Mouse (Mus musculus) intestine, embryonic 14.5 days (tissue): Measurements from ENCODE around the gene Bcas3. TPM values are rescaled to one million over a fixed set of nuclear protein-coding genes. Genes with fewer than 3 reads are reported as not detected.

Experiments used
- ATAC-seq: fragments of 200-750 bp; cut with Nextera tagmentation; replicated peaks from 2 replicates; pipeline ENCODE4 v1.8.0; 2017; ENCODE audit warnings: low read depth, moderate number of reproducible peaks, moderate TSS enrichment, moderate library complexity; ENCODE audit not compliant: low FRiP score, low TSS enrichment
- DNase-seq: peaks from one replicate; pipeline ENCODE4 v3.0.0-alpha.2; 2018; ENCODE audit warnings: low spot score
- H3K27ac ChIP-seq: fragments of 300-500 bp; sonication (generic); 2 replicates; pipeline ENCODE4 v1.5.1; 2014; ENCODE audit warnings: low read depth, mild to moderate bottlenecking, control low read depth
- H3K27me3 ChIP-seq: fragments of 300-500 bp; sonication (generic); replicated peaks from 2 replicates; pipeline ENCODE4 v1.6.1; 2014; ENCODE audit warnings: low read length, control low read depth; ENCODE audit not compliant: control insufficient read depth, insufficient read depth
- H3K36me3 ChIP-seq: fragments of 300-500 bp; sonication (generic); 2 replicates; pipeline ENCODE4 v1.6.1; 2014; ENCODE audit warnings: low read length, control low read depth; ENCODE audit not compliant: control insufficient read depth, insufficient read depth
- H3K4me1 ChIP-seq: fragments of 300-500 bp; sonication (generic); replicated peaks from 2 replicates; pipeline ENCODE4 v1.6.1; 2014; ENCODE audit warnings: low read length, control low read depth, mixed read lengths; ENCODE audit not compliant: control insufficient read depth, insufficient read depth
- H3K4me2 ChIP-seq: fragments of 300-500 bp; sonication (generic); 2 replicates; pipeline ENCODE4 v1.6.1; 2014; ENCODE audit warnings: low read length
- H3K4me3 ChIP-seq: fragments of 300-500 bp; sonication (generic); 2 replicates; pipeline ENCODE4 v1.5.1; 2014; ENCODE audit warnings: low read depth, low read length, control low read depth, mixed read lengths
- H3K9ac ChIP-seq: fragments of 300-500 bp; sonication (generic); 2 replicates; pipeline ENCODE4 v1.6.1; 2014; ENCODE audit warnings: mild to moderate bottlenecking, low read length
- H3K9me3 ChIP-seq: fragments of 300-500 bp; sonication (generic); 2 replicates; pipeline ENCODE4 v1.6.1; 2016; ENCODE audit warnings: low read length, control low read depth; ENCODE audit not compliant: control insufficient read depth
- WGBS: fragments of 180-500 bp; shearing (Covaris S2); extraction: QIAGEN DNeasy Blood & Tissue Kit; methylation state at CpG from one replicate; pipeline ENCODE4 v1.1.7; 2014; 5-methylcytosine and 5-hydroxymethylcytosine counted together
- polyA plus RNA-seq: library from polyadenylated mRNA; unstranded; fragments of >200 nt; fragmentation: Nextera tagmentation; extraction: Ambion mirVana; gene quantifications from 2 replicates; pipeline ENCODE4 v1.2.1, GENCODE M21; 2014

The Bcas3 gene
- polyA plus RNA-seq, 1 experiment from 2014 or later: 17.9 TPM

DNA sequence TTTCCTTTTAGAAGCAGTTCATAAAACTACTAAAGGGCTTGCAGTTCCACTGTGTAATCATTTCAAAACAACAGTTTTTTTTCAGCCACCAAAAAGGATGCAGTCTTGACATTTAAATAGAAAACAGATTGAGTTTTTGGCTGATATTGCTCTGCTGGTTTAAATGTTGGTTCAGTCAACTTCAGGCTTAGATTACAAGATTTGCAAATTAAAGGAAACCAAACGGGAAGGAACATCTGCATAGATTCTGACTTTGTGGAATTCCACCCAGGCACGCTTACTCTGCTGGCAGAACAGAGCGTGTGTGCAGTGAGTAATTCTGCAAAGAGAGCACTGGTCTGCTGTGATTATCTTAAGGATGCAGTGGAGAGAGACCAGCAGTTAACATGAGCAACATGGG is 75.3 kb downstream of the Bcas3 start:
- Histone ChIP-seq H3K27ac (no peak overlapping the region; the same call in 1 of the 2 replicates), H3K27me3 (no peaks in the 10 kb centered on the region), H3K9me3 (no peaks in the 10 kb centered on the region), H3K36me3 (no peaks in the 10 kb centered on the region), H3K4me2 (no peak overlapping the region), H3K4me3 (no peak overlapping the region), H3K4me1 (peaks cover 9% of the 10 kb centered on the region), H3K9ac (no peak overlapping the region)
- no peak for ATAC-seq
- WGBS: 14% methylated on average over 3 of the region's 3 CpGs
- DNase-seq: peak; percentile 44

DNA sequence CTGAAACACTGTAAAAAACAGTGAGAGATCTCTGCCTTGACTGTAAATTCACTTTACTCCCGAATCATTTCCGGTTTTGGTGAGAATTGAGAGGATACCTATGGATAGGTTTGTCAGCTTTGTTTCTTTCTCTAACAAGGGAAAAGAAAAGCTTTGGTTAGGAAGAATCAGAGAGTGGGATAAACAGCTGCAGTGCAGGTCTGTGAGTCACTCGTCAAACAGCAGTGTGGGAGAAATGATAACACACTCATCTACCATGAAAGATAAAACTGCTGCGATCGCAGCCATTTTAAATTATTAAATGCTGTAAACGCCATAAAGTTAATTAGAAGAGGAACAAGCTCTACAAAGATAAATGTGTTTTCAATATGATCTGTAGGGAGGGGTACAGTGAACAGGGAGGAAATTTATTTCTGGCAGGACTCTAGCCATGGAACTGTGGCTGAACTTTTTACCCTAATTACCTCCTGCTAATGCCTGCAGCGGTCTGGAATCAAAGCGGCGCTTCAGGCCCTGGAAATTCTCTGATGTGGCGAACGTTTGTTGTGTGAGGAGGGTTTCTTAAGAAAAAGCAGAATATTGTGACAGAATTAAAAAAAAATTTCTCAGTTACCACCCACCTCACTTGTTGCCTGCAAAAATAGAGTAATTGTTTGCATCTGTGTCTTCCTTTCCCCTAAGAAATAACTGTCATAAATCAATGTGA is 77.9 kb downstream of the Bcas3 start:
- Histone ChIP-seq H3K36me3 (no peaks in the 10 kb centered on the region), H3K27ac (0 out of 2 replicates have a peak overlapping the region, but pooled peaks have one; percentile 45), H3K4me2 (no peak overlapping the region), H3K27me3 (no peaks in the 10 kb centered on the region), H3K4me1 (peaks cover 9% of the 10 kb centered on the region), H3K9ac (no peak overlapping the region), H3K9me3 (no peaks in the 10 kb centered on the region), H3K4me3 (no peak overlapping the region)
- no peak for ATAC-seq
- DNase-seq: peak; percentile 49
- WGBS: 47% methylated on average over 11 of the region's 11 CpGs

DNA sequence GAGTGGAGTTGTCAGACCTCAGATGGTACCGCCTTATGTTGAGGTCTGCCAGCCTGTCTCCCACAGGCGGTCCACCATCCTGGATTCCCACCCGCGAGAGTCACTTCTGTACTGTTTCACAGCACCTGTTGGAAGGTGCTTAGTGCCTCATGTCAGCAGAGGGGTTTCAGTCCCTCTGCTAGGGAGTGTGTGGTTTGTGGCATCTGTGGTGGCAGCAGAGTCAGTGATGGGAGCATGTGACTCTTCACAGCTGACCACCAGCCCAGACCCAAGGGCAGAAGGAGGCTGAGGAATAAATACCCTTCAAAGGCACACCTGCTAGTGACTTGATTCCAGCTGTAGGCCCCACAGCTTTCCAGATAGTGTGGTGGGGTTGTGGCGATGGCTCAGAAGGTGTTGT is 94.4 kb downstream of the Bcas3 start:
- 89% methylated on average over 5 of the region's 5 CpGs for WGBS
- H3K4me2 ChIP-seq: no peak overlapping the region
- no peak overlapping the region for H3K27ac ChIP-seq
- DNase-seq (no peak), ATAC-seq (no peak)
- no peak overlapping the region for H3K9ac ChIP-seq
- no peaks in the 10 kb centered on the region for H3K9me3 ChIP-seq
- H3K36me3 ChIP-seq: no peaks in the 10 kb centered on the region
- H3K4me3 ChIP-seq: no peak overlapping the region
- H3K27me3 ChIP-seq: no peaks in the 10 kb centered on the region
- no peaks in the 10 kb centered on the region for H3K4me1 ChIP-seq

DNA sequence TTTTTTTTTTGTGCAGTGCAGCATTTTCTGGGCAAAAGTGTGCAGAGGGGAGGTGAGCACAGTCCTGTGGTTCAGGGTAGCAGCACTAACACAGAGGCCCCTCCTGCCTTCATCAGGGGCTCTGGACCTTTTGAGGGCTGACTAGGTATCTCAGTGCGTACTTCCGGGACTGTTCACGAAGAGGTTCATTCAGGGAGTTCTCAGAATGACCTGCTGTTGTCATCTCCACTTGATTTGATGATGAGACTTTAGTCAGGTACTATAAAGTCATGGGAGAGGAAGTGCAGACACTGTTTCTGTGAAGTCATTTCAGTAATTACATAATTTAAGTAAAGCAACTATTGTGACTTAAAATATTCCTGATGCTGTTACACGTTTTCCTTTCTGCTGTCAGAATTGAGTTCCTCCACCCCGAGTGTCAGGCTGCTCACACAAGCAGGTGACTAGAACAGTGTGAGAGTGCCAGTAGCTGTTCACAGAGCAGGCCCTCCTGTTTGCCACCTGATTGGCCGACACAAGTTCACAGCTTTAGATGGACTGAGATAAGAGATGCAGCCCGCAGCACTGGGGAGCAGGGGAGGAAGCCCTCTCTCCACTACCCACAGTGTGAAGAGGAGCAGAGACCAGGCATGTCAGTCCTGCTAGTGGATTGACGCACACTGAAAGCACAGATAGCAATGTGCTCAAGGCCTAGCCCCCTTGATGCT is 100.8 kb downstream of the Bcas3 start:
- H3K4me2 ChIP-seq: no peak overlapping the region
- no peak overlapping the region for H3K9ac ChIP-seq
- H3K9me3 ChIP-seq: no peaks in the 10 kb centered on the region
- DNase-seq (no peak), ATAC-seq (no peak)
- H3K36me3 ChIP-seq: no peaks in the 10 kb centered on the region
- H3K4me1 ChIP-seq: no peaks in the 10 kb centered on the region
- no peak overlapping the region for H3K4me3 ChIP-seq
- 60% methylated on average over 8 of the region's 8 CpGs for WGBS
- no peaks in the 10 kb centered on the region for H3K27me3 ChIP-seq
- no peak overlapping the region for H3K27ac ChIP-seq

DNA sequence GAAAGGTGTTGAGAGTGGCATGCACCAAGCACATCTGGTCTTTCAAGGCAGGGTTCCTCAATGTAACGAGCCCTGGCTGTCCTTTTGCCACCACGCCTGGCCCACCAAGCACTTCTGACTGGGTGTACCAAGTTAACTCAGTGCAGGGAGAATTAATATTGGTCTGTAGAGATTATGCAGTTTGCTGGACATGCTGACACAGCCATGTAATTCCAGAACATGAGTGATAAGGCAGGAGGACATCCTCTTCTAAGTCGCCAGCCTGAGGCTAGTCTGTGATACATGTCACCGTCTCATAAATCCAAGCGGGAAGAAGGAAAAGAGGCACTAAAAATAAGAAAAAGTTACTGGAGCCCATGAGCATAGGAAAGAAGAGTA is 101.3 kb downstream of the Bcas3 start:
- Histone ChIP-seq H3K4me3 (no peak overlapping the region), H3K4me1 (no peaks in the 10 kb centered on the region), H3K4me2 (no peak overlapping the region), H3K36me3 (no peaks in the 10 kb centered on the region), H3K27me3 (no peaks in the 10 kb centered on the region), H3K27ac (no peak overlapping the region), H3K9ac (no peak overlapping the region), H3K9me3 (no peaks in the 10 kb centered on the region)
- no peak for DNase-seq
- ATAC-seq: no peak
- 81% methylated on average over 5 of the region's 5 CpGs for WGBS

DNA sequence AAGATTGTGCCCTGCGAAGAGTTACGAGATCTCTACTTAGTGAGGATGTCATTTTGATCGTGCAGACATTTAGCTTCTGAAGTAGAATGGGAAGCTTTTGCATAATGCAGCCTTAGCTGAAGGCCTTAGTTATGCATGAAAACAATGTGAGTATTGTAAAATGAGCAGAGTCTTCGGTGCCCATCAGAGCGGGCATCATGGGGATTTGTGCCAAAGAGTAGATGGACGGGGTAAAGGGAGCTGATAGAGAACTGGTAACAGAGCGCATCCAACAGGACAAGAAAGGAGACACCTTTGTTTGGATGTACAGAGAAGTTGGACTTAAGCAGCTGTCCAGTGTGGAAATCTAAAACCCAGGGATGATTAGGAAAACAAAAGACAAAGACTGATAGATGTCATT is 108.6 kb downstream of the Bcas3 start:
- H3K27ac ChIP-seq: no peak overlapping the region
- no peaks in the 10 kb centered on the region for H3K36me3 ChIP-seq
- no peaks in the 10 kb centered on the region for H3K9me3 ChIP-seq
- H3K4me2 ChIP-seq: no peak overlapping the region
- H3K9ac ChIP-seq: no peak overlapping the region
- WGBS: 87% methylated on average over 7 of the region's 7 CpGs
- no peaks in the 10 kb centered on the region for H3K27me3 ChIP-seq
- no peak overlapping the region for H3K4me3 ChIP-seq
- DNase-seq: no peak
- ATAC-seq: no peak
- no peaks in the 10 kb centered on the region for H3K4me1 ChIP-seq

DNA sequence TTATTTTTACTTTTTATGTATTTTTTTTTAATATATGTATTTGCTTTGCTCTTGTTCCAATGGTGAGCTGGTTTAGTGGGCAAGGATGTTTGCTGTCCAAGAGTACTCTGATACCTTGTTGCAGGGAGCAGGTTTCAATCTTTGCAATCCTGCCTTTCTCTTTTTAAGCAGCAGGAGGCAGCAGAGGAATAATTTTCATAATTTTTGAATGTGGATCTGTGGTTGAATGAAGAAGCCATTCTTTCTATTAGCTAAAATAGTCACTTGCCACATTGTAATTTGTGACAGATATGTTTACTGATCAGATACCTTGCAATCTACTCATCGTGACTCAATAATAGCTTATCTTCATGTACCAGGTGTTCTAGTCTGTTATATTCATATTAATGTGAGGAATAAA is 116.6 kb downstream of the Bcas3 start:
- no peaks in the 10 kb centered on the region for H3K9me3 ChIP-seq

DNA sequence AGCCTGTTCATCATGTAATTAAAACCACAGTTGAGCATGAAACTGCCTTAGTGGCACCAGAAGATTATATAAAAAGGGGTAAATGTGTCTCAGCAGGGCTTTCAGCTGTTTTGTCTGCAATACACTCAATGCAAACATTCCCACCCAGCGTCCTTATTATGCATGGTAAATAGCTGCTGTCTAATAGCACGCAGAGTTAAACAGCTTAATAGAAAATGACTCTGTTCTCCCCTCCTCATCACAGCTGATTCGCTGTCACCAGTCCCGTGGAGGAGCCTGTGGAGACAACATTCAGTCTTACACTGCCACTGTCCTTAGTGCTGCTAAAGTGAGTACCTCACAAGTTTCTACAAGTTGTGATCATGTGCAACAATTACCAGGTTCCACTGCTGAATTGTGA is 117.5 kb downstream of the Bcas3 start:
- H3K4me1 ChIP-seq: no peaks in the 10 kb centered on the region
- no peak overlapping the region for H3K4me2 ChIP-seq
- no peak for ATAC-seq
- no peak overlapping the region for H3K4me3 ChIP-seq
- WGBS: 65% methylated on average over 4 of the region's 4 CpGs
- H3K9me3 ChIP-seq: no peaks in the 10 kb centered on the region
- no peak overlapping the region for H3K9ac ChIP-seq
- H3K36me3 ChIP-seq: no peaks in the 10 kb centered on the region
- no peaks in the 10 kb centered on the region for H3K27me3 ChIP-seq
- no peak for DNase-seq
- no peak overlapping the region for H3K27ac ChIP-seq

More for the DNA sequence above, 116.6 kb downstream of the Bcas3 start:
- no peaks in the 10 kb centered on the region for H3K27me3 ChIP-seq
- no peaks in the 10 kb centered on the region for H3K4me1 ChIP-seq
- no peak overlapping the region for H3K9ac ChIP-seq
- H3K27ac ChIP-seq: no peak overlapping the region
- WGBS: 71% methylated on average over 1 of the region's 1 CpGs
- H3K4me3 ChIP-seq: no peak overlapping the region
- H3K4me2 ChIP-seq: no peak overlapping the region
- no peaks in the 10 kb centered on the region for H3K36me3 ChIP-seq
- DNase-seq (peak; percentile 73), ATAC-seq (no peak)

DNA sequence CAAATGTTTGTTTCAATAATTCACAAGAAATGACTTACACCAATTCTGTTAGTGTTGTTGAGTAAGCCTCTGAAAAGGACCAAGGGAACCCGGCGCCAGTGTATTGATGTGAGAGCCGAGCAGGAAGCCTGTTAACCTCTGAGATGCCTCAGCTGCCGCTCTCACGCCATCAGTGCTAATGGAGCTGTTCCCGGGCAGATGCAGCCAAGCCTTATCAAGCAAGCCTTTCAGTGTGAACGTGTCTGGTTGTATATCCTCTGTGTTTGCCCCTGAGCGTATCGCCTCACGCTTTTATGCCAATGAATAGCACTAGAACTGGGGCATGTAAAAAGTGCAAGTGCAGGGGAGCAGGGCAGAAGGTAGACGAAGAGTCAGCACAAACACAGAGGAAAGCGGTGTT is 121.4 kb downstream of the Bcas3 start:
- Histone ChIP-seq H3K27ac (no peak overlapping the region), H3K4me3 (no peak overlapping the region), H3K9me3 (no peaks in the 10 kb centered on the region), H3K9ac (no peak overlapping the region), H3K4me2 (no peak overlapping the region), H3K36me3 (no peaks in the 10 kb centered on the region), H3K27me3 (no peaks in the 10 kb centered on the region), H3K4me1 (no peaks in the 10 kb centered on the region)
- 37% methylated on average over 12 of the region's 12 CpGs for WGBS
- ATAC-seq (no peak), DNase-seq (no peak)
